Comparison of ENCODE assay signal across 26 mouse cellular contexts in genomic region chr1:152020812-152021211, GRCm38 (mm10).
DNase-seq lines count a peak whose midpoint lies in the region; ATAC-seq and TF ChIP-seq lines count a peak whose summit lies in the region.
"Had no signal": no experiment of that assay in that cellular context is flagged by ENCODE, and none has a peak within 500 bp of the region (broad histone marks: within the 10 kb centered on the region; RNA-seq: fewer than 3 reads in every experiment).

No protein-coding gene starts in this region.

- no peaks in the 10 kb centered on the region for H3K9me3 ChIP-seq in CH12.LX (replicated peaks; ENCODE audit: low read length)
- H3K9me3 ChIP-seq: forebrain, embryonic 13.5 days; hindbrain, embryonic 13.5 days; intestine, embryonic 15.5 days had no signal

- H3K4me2 ChIP-seq in CH12.LX (ENCODE audit: insufficient read depth, low read depth, poor library complexity, severe bottlenecking), result no peak overlapping the region
- H3K4me2 ChIP-seq: forebrain, embryonic 13.5 days; heart, embryonic 11.5 days; hindbrain, embryonic 13.5 days; intestine, embryonic 15.5 days had no signal

- in situ Hi-C loops in CH12.LX (cut with MboI; ENCODE audit: low pct_ligation_motif_present, low pct_unique_long_range_greater_than_20kb, low sequenced_read_pairs), result no loop called here

- peaks cover 6 to 66% of the 10 kb centered on the region in 2 experiments for H3K4me1 ChIP-seq in CH12.LX (ENCODE audit: control insufficient read depth in 1 of 2, insufficient read depth in 2 of 2)
- H3K4me1 ChIP-seq: forebrain, embryonic 10.5 days had no signal

- peak; percentile 60 for ATAC-seq in granulocyte monocyte progenitor cell, adult 5-6 weeks (replicated peaks; ENCODE audit: poor library complexity, severe bottlenecking)
- peak; percentile 24; the same call in 1 of the 2 replicates for ATAC-seq in megakaryocyte progenitor cell, adult 5-6 weeks (replicated peaks; ENCODE audit: poor library complexity)
- ATAC-seq: forebrain, embryonic 13.5 days; forebrain, embryonic 16.5 days; hindbrain, embryonic 16.5 days; intestine, embryonic 15.5 days; Patski had no signal

- H3K36me3 ChIP-seq in CH12.LX (replicated peaks in 1 of 2; ENCODE audit: control insufficient read depth in 1 of 2, insufficient read depth in 1 of 2, low read length in 1 of 2), result no peaks in the 10 kb centered on the region
- H3K36me3 ChIP-seq: G1E; hindbrain, embryonic 13.5 days; intestine, embryonic 15.5 days had no signal

- TF ChIP-seq EP300 in CH12.LX (IDR thresholded peaks at IDR 0.05; ENCODE audit: low read length), result no peak

- H3K27ac ChIP-seq in CH12.LX (ENCODE audit: insufficient read depth, low read depth), result no peak overlapping the region
- H3K27ac ChIP-seq: forebrain, embryonic 10.5 days; forebrain, embryonic 13.5 days; hindbrain, embryonic 10.5 days; hindbrain, embryonic 13.5 days; intestine, embryonic 15.5 days had no signal

- no peaks in the 10 kb centered on the region for H3K27me3 ChIP-seq in CH12.LX (replicated peaks)
- H3K27me3 ChIP-seq: forebrain, embryonic 13.5 days; hindbrain, embryonic 13.5 days; intestine, embryonic 15.5 days; Patski had no signal

- H3K4me3 ChIP-seq in CH12.LX (replicated peaks in 1 of 3; ENCODE audit: low read depth in 2 of 3, low read length in 2 of 3, poor library complexity in 1 of 3), result no peak overlapping the region
- H3K4me3 ChIP-seq: forebrain, embryonic 10.5 days; forebrain, embryonic 13.5 days; hindbrain, embryonic 10.5 days; hindbrain, embryonic 13.5 days; intestine, embryonic 15.5 days had no signal

- no peak overlapping the region for H3K9ac ChIP-seq in CH12.LX (ENCODE audit: insufficient read depth, low read depth)
- H3K9ac ChIP-seq: forebrain, embryonic 13.5 days; hindbrain, embryonic 13.5 days; intestine, embryonic 15.5 days had no signal

- no peaks in the 10 kb centered on the region for H3K79me2 ChIP-seq in CH12.LX (replicated peaks; ENCODE audit: control insufficient read depth, extremely low read depth, insufficient read depth, poor library complexity, severe bottlenecking)

- TF ChIP-seq POLR2A in CH12.LX (IDR thresholded peaks at IDR 0.05; ENCODE audit: low read depth, low read length), result no peak

- DNase-seq in CH12.LX (ENCODE audit: extremely low read depth) (peak; percentile 37), adipocyte (ENCODE audit: low spot score) (no peak)
- DNase-seq in c-Kit-positive CD71-positive TER-119-positive erythroid progenitor cells, embryonic 14.5 days (ENCODE audit: low spot score), result no peak
- no peak for DNase-seq in adrenal gland, postnatal 10 days
- DNase-seq: adrenal gland, adult 2 months; adrenal gland, postnatal 25 days; cerebellum, adult 11-12 months; cerebellum, adult 8-10 months; cerebellum, postnatal 10 days; cerebellum, postnatal 36 days; gastrocnemius, postnatal 10 days; gastrocnemius, postnatal 36 days; heart, adult 11 months; heart, postnatal 36 days had no signal

- no peak for TF ChIP-seq CTCF in CH12.LX (conservative IDR thresholded peaks at IDR 0.05 in 1 of 2, IDR thresholded peaks at IDR 0.05 in 1 of 2; ENCODE audit: low read depth in 2 of 2, low read length in 2 of 2)

- dilution Hi-C loops in CH12.LX (cut with MboI; ENCODE audit: extremely low pct_ligation_motif_present, extremely low pct_unique_long_range_greater_than_20kb, low sequenced_read_pairs), result no loop called here

- no peak for TF ChIP-seq RAD21 in CH12.LX (IDR thresholded peaks at IDR 0.05; ENCODE audit: low read depth, low read length)

TF ChIP-seq in CH12.LX, 34 proteins besides CTCF, POLR2A, EP300 and RAD21:
- TF ChIP-seq IRF4 (IDR thresholded peaks at IDR 0.05; ENCODE audit: low read depth, low read length), result peak; percentile 48
- TF ChIP-seq ETS1 (conservative IDR thresholded peaks at IDR 0.05; ENCODE audit: low read depth, low read length), result no peak
